Mouse (Mus musculus) kidney, postnatal 0 days (tissue): Measurements from ENCODE around the gene Cmtr1. TPM values are rescaled to one million over a fixed set of nuclear protein-coding genes. Genes with fewer than 3 reads are reported as not detected.
"Not testable (repeated sequence)": the region's sequence is repeated elsewhere in the genome, so short reads cannot be mapped to it uniquely, and the experiment has no call there.

ENCODE experiments used
- ATAC-seq: fragments of 200-750 bp; cut with Nextera tagmentation; replicated peaks from 2 replicates; pipeline ENCODE4 v1.8.0; 2017; ENCODE audit warnings: low read depth, moderate number of reproducible peaks, moderate TSS enrichment, moderate library complexity; ENCODE audit not compliant: low FRiP score
- DNase-seq: peaks from one replicate; pipeline ENCODE4 v3.0.0-alpha.2; 2016; ENCODE audit warnings: low spot score
- H3K27ac ChIP-seq: fragments of 300-500 bp; sonication (generic); 2 replicates; pipeline ENCODE4 v1.5.1; 2014; ENCODE audit warnings: mild to moderate bottlenecking
- H3K27me3 ChIP-seq: fragments of 300-500 bp; sonication (generic); 2 replicates; pipeline ENCODE4 v1.6.1; 2014; ENCODE audit warnings: low read length, mixed read lengths; ENCODE audit not compliant: insufficient read depth
- H3K36me3 ChIP-seq: fragments of 300-500 bp; sonication (generic); 2 replicates; pipeline ENCODE4 v1.6.1; 2014; ENCODE audit warnings: low read length, mixed read lengths; ENCODE audit not compliant: insufficient read depth
- H3K4me1 ChIP-seq: fragments of 300-500 bp; sonication (generic); replicated peaks from 2 replicates; pipeline ENCODE4 v1.6.1; 2014; ENCODE audit warnings: antibody characterized with exemption, low read length, mixed read lengths; ENCODE audit not compliant: insufficient read depth
- H3K4me2 ChIP-seq: fragments of 300-500 bp; sonication (generic); 2 replicates; pipeline ENCODE4 v1.6.1; 2014; ENCODE audit warnings: mild to moderate bottlenecking, low read length, moderate library complexity, mixed read lengths
- H3K4me3 ChIP-seq: fragments of 300-500 bp; sonication (generic); replicated peaks from 2 replicates; pipeline ENCODE4 v1.5.1; 2014; ENCODE audit warnings: low read depth, low read length
- H3K9ac ChIP-seq: fragments of 300-500 bp; sonication (generic); 2 replicates; pipeline ENCODE4 v1.6.1; 2014; ENCODE audit warnings: low read depth, low read length
- H3K9me3 ChIP-seq: fragments of 300-500 bp; sonication (generic); replicated peaks from 2 replicates; pipeline ENCODE4 v1.6.1; 2016; ENCODE audit warnings: low read length, inconsistent platforms, mixed read lengths
- CTCF ChIP-seq: IDR thresholded peaks from 2 replicates; pipeline ENCODE4 v1.5.1; 2016; ENCODE audit warnings: antibody characterized with exemption, low read depth, mild to moderate bottlenecking, moderate library complexity
- whole genome bisulfite sequencing: fragments of 180-500 bp; shearing (Covaris S2); extraction: QIAGEN DNeasy Blood & Tissue Kit; methylation state at CpG from one replicate; pipeline ENCODE4 v1.1.7; 2014; 5-methylcytosine and 5-hydroxymethylcytosine counted together
- polyA plus RNA-seq: library from polyadenylated mRNA; unstranded; fragments of >200 nt; fragmentation: Nextera tagmentation; extraction: Ambion mirVana; gene quantifications from 2 replicates; pipeline ENCODE4 v1.2.1, GENCODE M21; 2015

The Cmtr1 gene
- polyA plus RNA-seq, 1 experiment from 2014 or later = 102 TPM

DNA sequence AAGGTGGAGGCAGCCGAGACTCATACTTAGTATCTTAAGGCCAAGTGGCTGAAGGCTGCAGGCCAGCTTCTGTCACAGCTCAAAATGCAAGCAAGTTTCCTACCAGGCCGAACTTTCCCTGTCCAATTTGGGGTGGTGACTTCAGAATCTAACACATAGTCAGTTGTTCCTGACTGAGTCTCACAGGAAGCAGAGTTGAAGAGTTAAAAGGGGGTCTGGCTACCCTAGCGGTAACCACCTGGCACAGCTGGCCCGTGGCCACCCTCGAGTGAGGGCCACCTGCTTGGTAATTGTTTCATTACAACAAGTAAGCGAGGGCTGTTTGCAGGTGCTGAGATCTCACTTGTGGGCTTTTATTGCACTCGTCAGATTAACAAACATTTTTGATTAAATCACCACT is 52.2 kb downstream of the Cmtr1 start:
- no peak for ATAC-seq
- 45% methylated on average over 7 of the region's 7 CpGs for WGBS
- Histone ChIP-seq H3K27ac (no peak overlapping the region), H3K4me1 (peaks cover 32% of the 10 kb centered on the region), H3K4me2 (no peak overlapping the region), H3K4me3 (no peak overlapping the region), H3K27me3 (no peaks in the 10 kb centered on the region; the same call in 1 of the 2 replicates), H3K36me3 (no peaks in the 10 kb centered on the region), H3K9me3 (no peaks in the 10 kb centered on the region), H3K9ac (no peak overlapping the region)
- no peak for DNase-seq
- TF ChIP-seq CTCF = no peak

GRCm38 (mm10) chr17:29713734-29714133 is 53.3 kb downstream of the Cmtr1 start:
- not testable (repeated sequence) for H3K9me3 ChIP-seq, H3K4me3 ChIP-seq, H3K27me3 ChIP-seq, H3K4me2 ChIP-seq, H3K27ac ChIP-seq, H3K9ac ChIP-seq, DNase-seq, ATAC-seq, H3K36me3 ChIP-seq
- 96% methylated on average over 4 of the region's 4 CpGs for WGBS
- H3K4me1 ChIP-seq = peaks cover 28% of the 10 kb centered on the region

DNA sequence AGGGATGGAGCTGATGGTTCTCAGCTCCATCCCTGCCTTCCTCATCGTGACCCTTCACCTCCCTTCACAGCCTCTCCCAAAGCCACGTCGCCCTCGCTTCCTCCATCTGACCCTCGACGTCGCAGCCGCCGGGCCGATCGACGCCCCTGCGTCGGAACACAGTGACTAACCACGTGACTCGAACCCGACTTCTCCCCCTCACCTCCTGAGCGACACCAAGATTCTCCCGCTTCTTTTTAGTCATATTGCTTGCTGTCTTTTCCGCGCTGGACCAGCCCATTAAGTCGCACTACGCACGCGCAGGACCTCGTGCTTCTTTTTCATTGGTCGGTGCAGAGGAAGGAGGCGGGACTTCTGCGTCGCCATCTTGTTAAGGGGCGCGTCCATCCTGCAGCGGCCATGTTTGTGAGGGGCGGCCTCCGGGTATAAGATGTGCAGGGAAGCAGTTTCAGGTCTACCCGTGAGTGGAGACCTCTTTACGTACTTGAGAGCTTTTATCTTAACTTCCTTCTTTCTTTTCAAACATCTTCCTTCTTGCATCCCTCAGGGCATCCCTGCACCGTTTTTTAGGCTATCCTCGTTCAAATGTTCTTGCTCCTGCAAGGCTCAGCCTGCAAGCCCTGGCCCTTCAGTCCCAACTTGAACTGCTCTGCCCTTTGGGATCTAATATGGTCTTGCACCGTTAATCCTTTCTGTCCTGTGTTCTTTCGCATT is 56.5 kb downstream of the Cmtr1 start, which contains the start of gene Ccdc167:
TSS of gene Ccdc167 (minus strand) at position 313 of the 714 bp plus-strand sequence.
- Histone ChIP-seq H3K9ac (peak within 1 kb of the TSS; percentile 19; the same call in 1 of the 2 replicates), H3K9me3 (no peaks in the 10 kb centered on the region), H3K27me3 (no peaks in the 10 kb centered on the region), H3K4me2 (peak within 1 kb of the TSS; percentile 55), H3K4me1 (peaks cover 11% of the 10 kb centered on the region), H3K36me3 (no peaks in the 10 kb centered on the region), H3K4me3 (peak within 1 kb of the TSS; percentile 43), H3K27ac (no peak within 1 kb of the TSS)
- WGBS = 5% methylated on average over 41 of the region's 41 CpGs
- peak; percentile 98 for DNase-seq
- ATAC-seq = peak; percentile 94
- TF ChIP-seq CTCF = no peak

DNA sequence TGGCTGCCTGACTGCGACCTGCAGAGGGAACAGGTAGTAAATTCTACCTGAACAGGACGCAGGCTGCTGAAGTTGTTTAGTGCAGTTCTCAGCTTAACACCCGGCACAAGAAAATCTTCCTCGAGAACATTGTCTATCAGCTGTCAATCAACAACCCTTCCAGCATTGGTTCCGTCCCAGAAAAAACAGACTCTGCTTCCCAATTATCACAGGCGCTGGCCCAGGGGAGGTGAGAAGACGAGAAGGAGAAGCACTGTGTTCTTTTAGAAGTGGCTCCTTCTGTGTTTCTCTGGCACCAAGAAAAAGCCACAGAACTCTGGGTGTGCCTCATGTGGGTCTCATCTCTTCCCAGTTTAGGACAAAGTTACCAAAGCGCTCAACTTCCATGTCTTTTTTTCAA is 58.3 kb downstream of the Cmtr1 start:
- 82% methylated on average over 8 of the region's 8 CpGs for WGBS
- ATAC-seq (no peak), DNase-seq (no peak)
- Histone ChIP-seq H3K27me3 (no peaks in the 10 kb centered on the region), H3K9ac (no peak overlapping the region), H3K4me2 (no peak overlapping the region), H3K4me1 (0 out of 2 replicates have a peak, but pooled peaks cover 4% of the 10 kb centered on the region), H3K36me3 (no peaks in the 10 kb centered on the region), H3K9me3 (no peaks in the 10 kb centered on the region), H3K27ac (no peak overlapping the region), H3K4me3 (no peak overlapping the region)
- TF ChIP-seq CTCF = no peak

DNA sequence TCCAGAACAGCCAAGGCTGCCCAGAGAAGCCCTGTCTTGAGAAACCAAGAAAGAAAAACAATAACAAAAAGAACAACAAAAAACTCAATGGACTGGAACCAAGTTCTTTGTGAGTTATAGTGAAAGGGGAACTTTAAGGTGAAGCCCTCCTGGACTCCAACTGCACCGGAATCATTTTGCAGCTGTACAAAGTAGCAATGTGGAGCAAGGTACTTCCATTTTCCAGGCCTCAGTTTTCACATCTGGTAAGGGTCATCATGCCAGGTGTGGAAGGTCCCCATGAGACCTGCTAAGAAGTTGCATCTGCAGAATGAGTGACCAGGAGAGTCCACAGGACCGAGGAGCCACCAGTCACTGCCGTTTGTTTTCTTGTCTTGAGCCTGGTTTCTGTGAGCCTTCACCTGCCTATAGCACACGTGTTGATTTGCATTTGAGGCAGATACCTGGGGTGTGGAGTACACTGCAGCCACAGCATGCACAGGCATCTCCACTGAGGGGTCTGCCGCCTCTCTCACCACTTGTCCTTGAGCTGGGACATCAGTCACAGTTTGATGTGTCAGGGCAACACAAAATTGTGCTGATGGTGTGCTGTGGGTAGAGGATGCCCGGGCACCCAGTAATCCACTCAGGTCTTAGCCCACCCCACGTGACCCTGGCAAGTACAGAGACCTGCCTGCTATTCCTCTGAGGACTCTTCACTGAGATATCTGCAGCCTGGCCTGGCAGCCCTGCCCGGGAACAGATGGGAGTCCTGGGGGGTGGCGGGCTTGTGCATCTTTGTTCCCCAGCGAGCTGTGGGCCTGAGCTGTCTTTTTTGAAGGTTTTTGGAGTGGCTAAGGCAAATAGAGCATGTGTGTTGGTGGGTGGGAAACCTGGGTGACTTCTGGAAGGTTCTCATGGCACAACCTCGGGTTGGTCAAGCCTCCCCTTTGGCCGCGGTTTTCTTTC is 59.5 kb downstream of the Cmtr1 start:
- H3K9me3 ChIP-seq = no peaks in the 10 kb centered on the region
- no peak overlapping the region for H3K4me2 ChIP-seq
- 0 out of 2 replicates have a peak, but pooled peaks cover 4% of the 10 kb centered on the region for H3K4me1 ChIP-seq
- no peak overlapping the region for H3K4me3 ChIP-seq
- ATAC-seq (no peak), DNase-seq (no peak)
- H3K27me3 ChIP-seq = no peaks in the 10 kb centered on the region
- no peak overlapping the region for H3K9ac ChIP-seq
- 83% methylated on average over 13 of the region's 13 CpGs for WGBS
- H3K36me3 ChIP-seq = no peaks in the 10 kb centered on the region
- no peak for TF ChIP-seq CTCF
- no peak overlapping the region for H3K27ac ChIP-seq

DNA sequence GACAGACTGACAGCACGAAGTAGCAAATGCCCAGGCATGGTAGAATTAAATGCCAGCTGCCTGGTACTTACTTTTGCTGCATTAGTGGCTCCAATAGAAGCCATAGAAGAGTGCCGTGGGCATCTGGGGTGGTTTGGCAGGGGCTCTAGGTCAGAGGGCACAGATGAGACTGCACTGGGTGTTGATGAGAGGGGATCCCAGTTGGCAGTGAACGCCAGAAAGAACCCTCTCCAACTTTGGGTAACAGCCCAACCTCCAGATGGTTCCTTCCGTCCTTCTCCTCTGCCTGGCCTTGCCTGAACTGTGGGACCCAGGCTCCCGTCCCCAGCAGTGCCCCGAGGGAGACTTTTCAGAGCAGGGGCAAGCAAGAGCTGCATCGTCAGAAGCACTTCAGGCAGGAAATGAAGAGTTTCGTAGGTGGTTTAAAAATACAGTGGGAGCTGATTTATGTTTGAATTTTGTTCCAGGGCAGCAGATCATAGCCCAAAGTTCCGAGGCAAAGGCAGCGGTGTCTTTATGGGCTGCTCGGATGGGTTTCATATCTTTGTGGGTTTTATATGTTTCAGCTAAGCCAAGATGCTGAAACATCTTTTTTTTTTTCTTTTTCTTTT is 60.5 kb downstream of the Cmtr1 start:
- Histone ChIP-seq H3K9me3 (no peaks in the 10 kb centered on the region), H3K27me3 (no peaks in the 10 kb centered on the region), H3K27ac (no peak overlapping the region), H3K4me3 (no peak overlapping the region), H3K4me1 (0 out of 2 replicates have a peak, but pooled peaks cover 3% of the 10 kb centered on the region), H3K36me3 (no peaks in the 10 kb centered on the region), H3K9ac (no peak overlapping the region), H3K4me2 (no peak overlapping the region)
- no peak for ATAC-seq
- 48% methylated on average over 11 of the region's 11 CpGs for WGBS
- no peak for DNase-seq
- no peak for TF ChIP-seq CTCF
